Mouse (Mus musculus): Measurements from ENCODE around the gene 5031439G07Rik.

The 5031439G07Rik gene

GRCm38 (mm10) chr15:84994498-84994897 is 6.1 kb upstream of the 5031439G07Rik start:
- no peak for DNase-seq

DNA sequence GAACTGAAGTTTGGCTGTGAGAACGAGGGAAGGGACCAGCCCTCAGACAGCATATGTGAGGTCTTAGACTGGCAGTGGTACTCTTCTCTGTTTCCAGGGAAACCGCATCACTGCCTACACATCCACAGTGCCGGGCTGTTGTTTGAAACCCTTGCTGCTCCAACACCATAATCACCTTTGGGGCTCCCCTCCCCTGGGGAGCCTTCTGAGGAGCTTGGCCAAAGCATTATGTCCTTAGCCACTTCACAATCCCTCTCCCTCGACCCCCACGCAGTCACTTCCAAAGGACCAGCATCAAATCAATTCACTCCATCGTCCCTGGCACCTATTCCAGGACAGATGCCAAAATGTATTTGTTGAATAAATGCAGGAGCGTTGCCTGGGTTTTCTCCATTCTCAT is 1.4 kb upstream of the 5031439G07Rik start:
- DNase-seq = no peak

- DNase-seq = no peak
Observed at GRCm38 (mm10) chr15:84989098-84989497, 747 bp upstream of the 5031439G07Rik start.

GRCm38 (mm10) chr15:84987020-84987815 is 1.1 kb downstream of the 5031439G07Rik start:
- peak in 1 of 2 experiments; percentile 76 for DNase-seq

GRCm38 (mm10) chr15:84986171-84987019 is 2.0 kb downstream of the 5031439G07Rik start:
- peak in 1 of 2 experiments; percentile 54 for DNase-seq

- DNase-seq = no peak
Observed at GRCm38 (mm10) chr15:84985516-84986160, 2.7 kb downstream of the 5031439G07Rik start.

- no peak for DNase-seq
Observed at GRCm38 (mm10) chr15:84983721-84984120, 4.6 kb downstream of the 5031439G07Rik start.

GRCm38 (mm10) chr15:84982888-84983287 is 5.5 kb downstream of the 5031439G07Rik start:
- no peak for DNase-seq

GRCm38 (mm10) chr15:84981609-84982313 is 6.6 kb downstream of the 5031439G07Rik start:
- no peak for DNase-seq

GRCm38 (mm10) chr15:84975729-84976128 is 12.6 kb downstream of the 5031439G07Rik start:
- DNase-seq = no peak

DNA sequence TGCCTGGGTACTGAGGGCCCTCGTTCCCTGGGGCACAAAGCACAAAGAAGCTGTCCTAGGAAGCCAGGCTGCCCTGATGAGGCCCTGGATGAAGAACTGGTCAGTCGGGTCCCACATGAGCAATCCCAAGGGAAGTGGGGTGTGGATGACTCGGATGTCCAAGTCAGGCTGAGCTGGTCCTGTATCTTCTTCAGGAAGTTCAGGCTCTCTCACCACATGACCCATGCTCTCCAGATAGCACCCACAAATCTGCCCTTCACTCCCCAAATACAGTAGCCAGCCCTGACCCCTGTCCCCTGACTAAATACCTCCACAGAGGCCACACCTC is 14.8 kb downstream of the 5031439G07Rik start:
- no peak for DNase-seq

GRCm38 (mm10) chr15:84972860-84973543 is 15.3 kb downstream of the 5031439G07Rik start:
- DNase-seq = peak; percentile 55 to 74

- no peak for DNase-seq
Observed at GRCm38 (mm10) chr15:84968534-84968933, 19.8 kb downstream of the 5031439G07Rik start.

- peak; percentile 55 to 63 for DNase-seq
Observed at GRCm38 (mm10) chr15:84965575-84966360, 22.6 kb downstream of the 5031439G07Rik start.

DNA sequence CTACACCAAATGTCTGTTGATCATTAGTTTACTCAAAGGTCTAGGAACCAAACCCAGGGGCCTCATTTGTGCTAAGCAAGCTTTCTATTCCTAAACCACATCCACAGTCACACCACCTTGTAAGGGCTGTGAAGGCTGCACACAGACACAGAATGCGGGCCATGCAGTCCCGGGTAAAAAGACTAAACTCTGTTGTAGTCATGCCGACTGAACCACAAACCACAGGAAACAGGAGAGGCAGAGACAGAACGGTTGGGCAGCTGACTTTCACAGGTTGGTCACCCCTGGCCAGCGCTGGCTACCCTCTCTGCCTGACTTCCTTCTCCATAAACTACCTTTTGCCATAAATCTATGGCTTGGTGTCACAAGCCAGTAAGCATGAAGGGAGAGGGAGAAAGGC is 23.6 kb downstream of the 5031439G07Rik start:
- DNase-seq = no peak

DNA sequence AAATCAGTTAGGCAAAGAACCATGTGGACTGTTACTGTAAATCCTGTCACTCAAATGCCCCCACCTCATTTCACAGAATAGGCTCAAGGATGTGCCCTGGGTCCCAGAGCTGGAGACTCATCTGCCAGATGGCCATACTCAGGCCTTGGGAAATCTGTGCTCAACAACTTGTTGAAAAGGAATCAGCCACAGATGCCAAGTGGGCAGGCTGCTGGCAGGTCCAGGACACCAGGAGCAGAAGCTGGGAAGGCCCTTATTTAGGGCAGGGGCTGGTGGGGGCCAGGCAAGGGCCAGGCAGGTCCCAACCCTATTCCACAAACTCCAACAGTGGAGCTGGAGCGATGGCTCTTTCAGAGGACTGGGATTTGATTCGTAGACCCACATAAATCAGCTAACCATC is 25.8 kb downstream of the 5031439G07Rik start:
- DNase-seq = no peak

- DNase-seq = peak; percentile 65 to 71
Observed at GRCm38 (mm10) chr15:84960692-84961091, 27.7 kb downstream of the 5031439G07Rik start.

DNA sequence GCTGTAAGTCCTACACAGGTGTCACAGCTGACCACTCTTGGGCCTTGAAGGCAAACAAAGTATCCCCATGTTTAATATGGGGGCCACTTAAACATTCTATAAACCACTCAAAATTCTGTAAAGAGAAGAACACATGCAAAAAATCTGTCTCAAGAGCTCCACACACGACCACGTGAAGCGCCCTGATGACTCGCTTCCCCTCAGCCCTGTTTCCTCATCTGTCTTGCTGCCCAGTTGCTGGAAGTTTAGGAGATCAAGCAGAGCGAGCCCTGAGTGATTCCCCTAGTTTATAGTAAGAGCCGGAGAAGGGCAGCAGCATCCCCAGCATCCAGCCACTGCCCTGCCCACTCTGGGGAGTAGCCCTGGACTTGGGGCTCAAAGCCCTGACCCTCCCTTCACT is 28.5 kb downstream of the 5031439G07Rik start:
- DNase-seq = no peak

DNA sequence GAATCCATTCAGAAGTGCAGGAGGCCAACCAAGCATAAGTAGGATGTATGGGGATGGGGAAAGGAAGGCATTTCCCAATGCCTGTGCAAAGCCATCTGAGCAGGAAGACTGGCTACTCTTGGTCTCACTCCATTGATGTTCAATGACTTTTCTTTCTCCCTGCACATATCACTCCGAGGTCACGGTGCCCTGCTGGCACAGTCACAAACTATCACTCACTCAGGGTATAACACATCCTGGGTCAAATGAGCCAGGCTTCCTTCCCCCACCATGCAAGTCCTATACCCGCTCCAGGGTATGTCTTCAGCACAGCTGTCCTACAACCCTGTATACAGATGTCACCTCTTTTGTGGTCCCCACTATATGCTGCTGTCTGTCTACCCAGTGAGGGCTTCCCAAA is 30.0 kb downstream of the 5031439G07Rik start:
- DNase-seq = no peak

GRCm38 (mm10) chr15:84957851-84958250 is 30.5 kb downstream of the 5031439G07Rik start:
- DNase-seq = peak in 1 of 2 experiments; percentile 42

GRCm38 (mm10) chr15:84953259-84953658 is 35.1 kb downstream of the 5031439G07Rik start:
- DNase-seq = no peak

All from cerebellum, postnatal 25 days (tissue).